Mouse (Mus musculus) embryonic fibroblast, embryonic 13.5 days (primary cell): ENCODE measurements around the gene Rnase10. TPM values are rescaled to one million over a fixed set of nuclear protein-coding genes. Genes with fewer than 3 reads are reported as not detected.
"Not testable (repeated sequence)": the region's sequence is repeated elsewhere in the genome, so short reads cannot be mapped to it uniquely, and the experiment has no call there.

Experiments
- H3K27ac ChIP-seq: 2 replicates; pipeline ENCODE4 v1.5.1; 2012; ENCODE audit warnings: low read length, control low read depth, inconsistent platforms; ENCODE audit not compliant: insufficient read depth
- H3K4me1 ChIP-seq: 2 replicates; pipeline ENCODE4 v1.6.1; 2011; ENCODE audit warnings: low read length; ENCODE audit not compliant: control insufficient read depth, insufficient read depth
- H3K4me3 ChIP-seq: 2 replicates; pipeline ENCODE4 v1.5.1; 2011; ENCODE audit warnings: mild to moderate bottlenecking, control low read depth, low read length; ENCODE audit not compliant: insufficient read depth
- CTCF ChIP-seq: IDR thresholded peaks from 2 replicates; pipeline ENCODE4 v1.5.1; 2011; ENCODE audit warnings: mild to moderate bottlenecking, control low read depth, low read length, moderate library complexity, borderline replicate concordance; ENCODE audit not compliant: insufficient read depth
- POLR2A ChIP-seq: IDR thresholded peaks from 2 replicates; pipeline ENCODE4 v1.6.1; 2011; ENCODE audit warnings: low read depth, mild to moderate bottlenecking, control low read depth, low read length, moderate library complexity
- polyA plus RNA-seq: library from polyadenylated mRNA; stranded (reverse); fragments of >200 nt; gene quantifications from 2 replicates; pipeline ENCODE4 v1.2.4, GENCODE M21; 2011; ENCODE audit warnings: low read depth; ENCODE audit not compliant: missing spikeins, insufficient read length

Gene Rnase10
- 0.68 and 0.87 TPM in 2 replicates for polyA plus RNA-seq

GRCm38 (mm10) chr14:51007152-51007801, at the start of gene Rnase10:
Gene Rnase10, plus strand, starts transcription at chr14:51007751.
- peaks cover 4% of the 10 kb centered on the region for H3K4me1 ChIP-seq
- peak within 1 kb of the TSS; percentile 91 for H3K27ac ChIP-seq
- TF ChIP-seq POLR2A (no peak), CTCF (no peak)
- H3K4me3 ChIP-seq, result no peak within 1 kb of the TSS

- H3K27ac ChIP-seq, H3K4me3 ChIP-seq, H3K4me1 ChIP-seq: not testable (repeated sequence)
These were observed 49.1 kb upstream of the Rnase10 start for GRCm38 (mm10) chr14:50958289-50958995.

GRCm38 (mm10) chr14:50968216-50968980, 39.2 kb upstream of the Rnase10 start:
- TF ChIP-seq CTCF, result no peak
- TF ChIP-seq POLR2A, result no peak
- Histone ChIP-seq H3K27ac (no peak overlapping the region), H3K4me3 (no peak overlapping the region), H3K4me1 (no peaks in the 10 kb centered on the region)

GRCm38 (mm10) chr14:50969041-50969440, 38.5 kb upstream of the Rnase10 start:
- no peak overlapping the region for H3K4me3 ChIP-seq
- TF ChIP-seq CTCF (no peak), POLR2A (no peak)

GRCm38 (mm10) chr14:50969558-50970544, 37.7 kb upstream of the Rnase10 start:
- H3K4me1 ChIP-seq, result no peaks in the 10 kb centered on the region
- TF ChIP-seq POLR2A (no peak), CTCF (no peak)
- H3K4me3 ChIP-seq, result no peak overlapping the region
- H3K27ac ChIP-seq, result no peak overlapping the region

More at GRCm38 (mm10) chr14:50969041-50969440, 38.5 kb upstream of the Rnase10 start:
- H3K4me1 ChIP-seq, result no peaks in the 10 kb centered on the region
- H3K27ac ChIP-seq, result no peak overlapping the region

GRCm38 (mm10) chr14:50970822-50971221, 36.7 kb upstream of the Rnase10 start:
- Histone ChIP-seq H3K4me1 (no peaks in the 10 kb centered on the region), H3K27ac (no peak overlapping the region), H3K4me3 (no peak overlapping the region)
- TF ChIP-seq POLR2A, result no peak
- TF ChIP-seq CTCF, result no peak

- H3K27ac ChIP-seq, H3K4me1 ChIP-seq, H3K4me3 ChIP-seq: not testable (repeated sequence)
These were observed 34.5 kb upstream of the Rnase10 start for GRCm38 (mm10) chr14:50973054-50973453.

GRCm38 (mm10) chr14:50973700-50974099, 33.9 kb upstream of the Rnase10 start:
- Histone ChIP-seq H3K27ac (no peak overlapping the region), H3K4me3 (no peak overlapping the region), H3K4me1 (no peaks in the 10 kb centered on the region)
- TF ChIP-seq CTCF (no peak), POLR2A (no peak)

GRCm38 (mm10) chr14:50975001-50975400, 32.5 kb upstream of the Rnase10 start:
- no peak overlapping the region for H3K4me3 ChIP-seq
- H3K4me1 ChIP-seq, result no peaks in the 10 kb centered on the region
- TF ChIP-seq POLR2A (no peak), CTCF (no peak)
- no peak overlapping the region for H3K27ac ChIP-seq
